Mouse (Mus musculus): ENCODE measurements around the gene F2rl2.

DNA sequence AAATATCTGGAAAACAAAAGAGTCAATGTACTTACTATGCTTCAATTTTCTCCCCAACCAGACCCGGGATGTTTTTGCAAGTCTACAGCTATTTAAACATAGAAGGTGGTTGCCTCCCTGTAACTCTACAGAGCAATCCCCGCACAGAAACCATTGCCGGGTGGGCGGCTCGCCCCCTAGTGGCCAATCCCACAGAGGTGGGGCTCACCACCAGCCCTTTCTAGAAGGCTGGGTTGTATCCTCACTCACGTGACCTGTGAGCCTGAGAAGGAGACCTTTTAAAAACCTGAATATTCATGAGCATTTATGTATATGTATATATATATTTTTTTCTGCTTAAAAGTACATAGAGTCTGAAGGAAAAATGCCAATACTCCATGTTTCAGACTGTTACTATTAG, 49.9 kb downstream of the F2rl2 start:
- TF ChIP-seq EP300 (IDR thresholded peaks at IDR 0.05; ENCODE audit: low read depth in 1 of 2, low read length in 2 of 2) (no peak), SMC3 (IDR thresholded peaks at IDR 0.05; ENCODE audit: low read depth, low read length) (peak; percentile 90), USF1 (IDR thresholded peaks at IDR 0.05; ENCODE audit: low read depth, low read length) (peak; percentile 81), MAZ (IDR thresholded peaks at IDR 0.05; ENCODE audit: low read depth, low read length) (no peak), CTCF (IDR thresholded peaks at IDR 0.05 in 2 of 3, conservative IDR thresholded peaks at IDR 0.05 in 1 of 3; ENCODE audit: control insufficient read depth in 1 of 3, insufficient read depth in 1 of 3, low read depth in 2 of 3, low read length in 3 of 3, poor library complexity in 1 of 3, severe bottlenecking in 1 of 3) (peak; percentile 70 to 95 (median 84)), SIN3A (IDR thresholded peaks at IDR 0.05; ENCODE audit: low read length) (no peak), MAX (IDR thresholded peaks at IDR 0.05; ENCODE audit: low read length) (no peak), TCF12 (IDR thresholded peaks at IDR 0.05; ENCODE audit: low read depth, low read length) (no peak), POLR2A (IDR thresholded peaks at IDR 0.05; ENCODE audit: control insufficient read depth in 1 of 2, insufficient read depth in 1 of 2, low read depth in 1 of 2, low read length in 2 of 2, poor library complexity in 1 of 2) (no peak), ZNF384 (IDR thresholded peaks at IDR 0.05; ENCODE audit: low read depth, low read length) (no peak), KAT2A (conservative IDR thresholded peaks at IDR 0.05; ENCODE audit: low read depth, low read length) (no peak), NRF1 (IDR thresholded peaks at IDR 0.05; ENCODE audit: insufficient read depth, low read depth, low read length, poor library complexity, severe bottlenecking) (no peak), RCOR1 (IDR thresholded peaks at IDR 0.05; ENCODE audit: low read depth, low read length) (no peak), JUND (IDR thresholded peaks at IDR 0.05; ENCODE audit: low read depth, low read length) (no peak)
